Mouse (Mus musculus) MEL (cell line): ENCODE measurements around the gene Fam57a.

Experiments
- BHLHE40 ChIP-seq: IDR thresholded peaks from 2 replicates; pipeline ENCODE4 v1.6.1; 2012; ENCODE audit warnings: low read depth, mild to moderate bottlenecking, inconsistent platforms, low read length, improper control_type of control experiment, borderline replicate concordance
- CTCF ChIP-seq, 3 experiments: IDR thresholded peaks in 2 of 3; conservative IDR thresholded peaks in 1 of 3; 2 replicates each; pipeline ENCODE4 v1.5.1; 2011 to 2012; ENCODE audit warnings: low read length in 3 of 3, low read depth in 2 of 3, mild to moderate bottlenecking in 2 of 3, improper control_type of control experiment in 1 of 3, inconsistent platforms in 1 of 3, mixed read lengths in 1 of 3, moderate library complexity in 1 of 3; ENCODE audit not compliant: control insufficient read depth in 1 of 3, insufficient read depth in 1 of 3, poor library complexity in 1 of 3, severe bottlenecking in 1 of 3
- EP300 ChIP-seq, 2 experiments: IDR thresholded peaks; 2 replicates each; pipeline ENCODE4 v1.6.1; 2011; ENCODE audit warnings: improper control_type of control experiment in 2 of 2, low read length in 2 of 2, low read depth in 1 of 2, mild to moderate bottlenecking in 1 of 2
- ETS1 ChIP-seq: IDR thresholded peaks from 2 replicates; pipeline ENCODE4 v1.6.1; 2012; ENCODE audit warnings: low read depth, mild to moderate bottlenecking, inconsistent platforms, low read length, improper control_type of control experiment, moderate library complexity
- GABPA ChIP-seq: IDR thresholded peaks from 2 replicates; pipeline ENCODE4 v1.6.1; 2012; ENCODE audit warnings: low read depth, mild to moderate bottlenecking, inconsistent platforms, low read length, improper control_type of control experiment, moderate library complexity
- GATA1 ChIP-seq: IDR thresholded peaks from 2 replicates; pipeline ENCODE4 v1.6.1; 2011; ENCODE audit warnings: low read depth, low read length, improper control_type of control experiment
- KAT2A ChIP-seq: conservative IDR thresholded peaks from 2 replicates; pipeline ENCODE4 v1.6.1; 2012; ENCODE audit warnings: low read depth, low read length, improper control_type of control experiment, inconsistent platforms
- MAZ ChIP-seq: IDR thresholded peaks from 2 replicates; pipeline ENCODE4 v1.6.1; 2012; ENCODE audit warnings: low read depth, mild to moderate bottlenecking, inconsistent platforms, low read length, improper control_type of control experiment
- POLR2A ChIP-seq, 2 experiments: IDR thresholded peaks; 2 replicates each; pipeline ENCODE4 v1.6.1; 2011 to 2012; ENCODE audit warnings: low read length in 2 of 2, mild to moderate bottlenecking in 2 of 2, control low read depth in 1 of 2, improper control_type of control experiment in 1 of 2, low read depth in 1 of 2, moderate library complexity in 1 of 2; ENCODE audit not compliant: control insufficient read depth in 1 of 2, insufficient read depth in 1 of 2, poor library complexity in 1 of 2
- TCF12 ChIP-seq: IDR thresholded peaks from 2 replicates; pipeline ENCODE4 v1.6.1; 2014; ENCODE audit warnings: low read depth, mild to moderate bottlenecking, inconsistent platforms, low read length, improper control_type of control experiment, moderate library complexity

DNA sequence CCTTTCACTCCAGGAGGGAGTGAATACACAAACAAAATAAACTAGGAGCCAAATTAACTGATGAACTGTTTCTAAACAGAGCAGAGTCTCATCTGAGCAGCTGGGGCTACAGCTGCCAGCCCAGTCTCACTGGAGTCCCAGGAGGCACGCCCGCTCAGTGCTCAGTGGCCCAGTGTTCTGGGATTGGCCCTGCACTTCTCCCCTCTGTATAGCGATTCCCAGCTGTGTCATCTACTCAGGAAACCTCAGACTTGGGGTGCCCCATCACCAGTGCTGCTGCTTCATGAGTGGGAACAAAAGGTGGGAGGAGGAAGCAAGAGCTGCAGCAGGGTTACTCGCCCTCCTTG is 74.4 kb downstream of the Fam57a start:
- TF ChIP-seq ETS1: no peak
- no peak for TF ChIP-seq POLR2A (IDR thresholded peaks at IDR 0.05; ENCODE audit: control insufficient read depth in 1 of 2, insufficient read depth in 1 of 2, low read depth in 1 of 2, low read length in 2 of 2, poor library complexity in 1 of 2)
- no peak for TF ChIP-seq CTCF (IDR thresholded peaks at IDR 0.05 in 2 of 3, conservative IDR thresholded peaks at IDR 0.05 in 1 of 3; ENCODE audit: control insufficient read depth in 1 of 3, insufficient read depth in 1 of 3, low read depth in 2 of 3, low read length in 3 of 3, poor library complexity in 1 of 3, severe bottlenecking in 1 of 3)
- TF ChIP-seq MAZ: no peak
- no peak for TF ChIP-seq GATA1
- no peak for TF ChIP-seq EP300 (IDR thresholded peaks at IDR 0.05; ENCODE audit: low read depth in 1 of 2, low read length in 2 of 2)
- TF ChIP-seq GABPA: no peak
- no peak for TF ChIP-seq BHLHE40
- no peak for TF ChIP-seq KAT2A
- no peak for TF ChIP-seq TCF12
